Mouse (Mus musculus): ENCODE results near the gene Hacd3. TPM values are rescaled to one million over a fixed set of nuclear protein-coding genes. Genes with fewer than 3 reads are reported as not detected.
A peak's percentile ranks its signal among the peaks of the same experiment; 100 is the strongest.

Hacd3 gene
- total RNA-seq, 2 experiments from 2014 or later = 158 to 170 TPM

DNA sequence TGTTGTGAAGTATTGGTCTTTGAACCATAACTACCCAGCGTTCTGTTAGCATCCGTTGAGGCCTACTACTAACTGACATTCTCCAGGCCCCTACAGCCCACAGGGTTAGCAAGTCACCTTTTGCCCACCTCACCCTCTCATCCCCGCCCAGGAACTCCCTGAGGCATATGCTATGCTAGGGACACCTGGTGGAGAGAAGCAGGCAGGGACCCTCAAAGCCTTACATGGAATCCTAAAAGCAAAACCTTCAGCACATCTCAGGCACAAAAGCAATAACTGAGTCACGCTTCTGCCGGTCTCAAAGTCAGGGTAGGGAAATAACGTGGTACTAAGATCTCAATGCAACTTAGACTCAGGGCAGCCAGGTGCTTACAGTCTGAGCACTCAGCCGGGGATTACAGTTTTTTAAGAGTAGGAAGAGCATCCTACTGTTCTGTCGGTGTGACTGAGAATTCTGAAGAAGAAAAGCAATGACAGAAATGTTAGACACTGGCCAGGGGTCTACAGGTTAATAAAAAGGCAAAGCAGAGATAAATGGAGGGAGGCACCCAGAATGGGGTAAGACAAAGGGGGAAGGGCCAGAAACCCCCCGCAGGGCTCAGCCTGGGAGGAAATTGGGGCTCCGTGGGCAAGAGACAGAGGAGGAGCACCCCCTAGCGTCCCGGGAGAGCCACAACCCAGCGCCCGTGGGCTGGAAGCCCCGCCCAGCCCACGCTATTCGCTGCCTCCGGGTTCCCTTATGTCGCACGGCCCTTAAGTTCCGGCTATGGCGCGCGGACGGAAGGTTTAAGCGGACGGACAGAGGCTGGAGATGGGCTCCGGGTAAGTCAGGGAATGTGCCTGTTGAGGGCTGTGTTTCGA, 61.1 kb downstream of the Hacd3 start, which contains the start of gene Ints14:
Ints14 (plus strand) TSS at position 789 of the 861 bp plus-strand sequence.
- intact Hi-C loops (cut with DNase I) = loop anchor here (2.0 to 5.0 kb wide), 3 partner anchors 53 to 680 kb away; partner anchors contain the start of genes Dis3l and Tipin
- peak; percentile 94 to 96 for DNase-seq (ENCODE audit: extremely low spot score in 1 of 2, low spot score in 2 of 2)

- no peak for DNase-seq (ENCODE audit: extremely low spot score in 1 of 2, low spot score in 2 of 2)
- intact Hi-C loops (cut with DNase I) = no loop called here
Measured at GRCm38 (mm10) chr9:64957276-64957675, 64.2 kb downstream of the Hacd3 start.

GRCm38 (mm10) chr9:64956337-64956736, 65.2 kb downstream of the Hacd3 start:
- intact Hi-C loops (cut with DNase I) = no loop called here
- peak; percentile 40 to 53 for DNase-seq (ENCODE audit: extremely low spot score in 1 of 2, low spot score in 2 of 2)

DNA sequence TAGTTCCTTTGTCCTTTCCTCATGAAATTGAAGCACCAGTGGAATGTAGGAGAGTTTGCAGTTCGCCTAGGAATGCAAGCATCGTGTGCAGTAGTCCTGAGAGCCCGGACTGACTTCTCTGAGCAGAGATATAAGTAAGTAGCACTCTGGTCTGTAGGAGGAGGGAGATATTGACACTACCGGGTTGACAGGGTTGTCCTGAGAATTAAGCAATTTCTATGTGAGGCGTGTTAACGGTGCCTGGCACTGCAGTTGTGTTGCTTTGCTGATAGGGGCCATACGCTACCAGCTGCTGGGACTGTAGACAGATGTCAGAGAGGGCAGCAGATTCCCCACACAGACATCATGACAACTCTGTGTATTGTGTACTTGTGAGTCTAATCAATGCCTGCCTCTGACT, 68.3 kb downstream of the Hacd3 start:
- DNase-seq (ENCODE audit: extremely low spot score in 1 of 2, low spot score in 2 of 2) = no peak
- intact Hi-C loops (cut with DNase I) = no loop called here

DNA sequence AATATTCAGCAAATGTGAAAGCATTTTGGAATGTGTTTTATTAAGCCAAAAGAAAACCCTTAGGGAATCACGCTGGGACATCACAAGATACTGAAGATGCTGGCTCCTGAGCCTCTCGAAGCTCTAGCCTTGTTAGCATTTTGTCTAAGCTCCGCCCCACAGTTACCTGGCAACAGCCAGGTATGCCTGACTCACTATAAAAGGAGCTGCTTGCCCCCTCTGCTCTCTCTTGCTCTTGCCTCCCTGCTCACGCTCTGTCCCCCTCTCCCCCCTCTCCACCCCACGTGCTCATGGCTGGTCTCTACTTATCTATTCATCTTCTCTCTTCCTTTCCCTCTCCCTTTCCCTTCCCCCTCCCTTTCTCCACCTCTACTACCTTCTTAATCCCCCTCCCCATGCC, 69.4 kb downstream of the Hacd3 start:
- no peak for DNase-seq (ENCODE audit: extremely low spot score in 1 of 2, low spot score in 2 of 2)
- intact Hi-C loops (cut with DNase I) = no loop called here

DNA sequence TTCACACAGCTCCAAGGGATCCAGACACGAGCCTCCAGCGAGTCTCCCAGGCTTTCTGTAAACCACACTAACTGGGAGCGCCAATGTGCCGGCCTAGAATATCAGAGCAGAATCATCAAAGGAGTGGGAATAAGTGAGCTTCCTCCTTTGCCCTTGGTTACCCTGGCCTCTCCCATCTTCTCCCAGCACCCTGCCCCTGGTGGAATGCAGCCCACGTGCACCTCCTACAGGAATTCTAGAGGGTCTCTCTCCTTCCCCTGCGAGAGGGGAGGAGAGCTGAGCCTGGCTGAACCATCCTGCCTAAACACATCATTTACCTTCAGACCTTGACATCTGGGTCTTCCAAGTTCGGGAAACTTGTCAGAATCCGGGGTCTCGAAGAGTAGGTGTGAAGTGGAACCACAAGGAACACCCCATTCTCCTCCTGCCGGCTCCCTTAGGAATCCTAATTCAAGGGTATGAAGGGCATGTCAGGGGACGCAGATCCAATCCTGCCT, 70.3 kb downstream of the Hacd3 start, which contains the start of gene Slc24a1:
Slc24a1 (minus strand) TSS at position 447 of the 497 bp plus-strand sequence.
- no peak for DNase-seq (ENCODE audit: extremely low spot score in 1 of 2, low spot score in 2 of 2)
- intact Hi-C loops (cut with DNase I) = no loop called here

DNA sequence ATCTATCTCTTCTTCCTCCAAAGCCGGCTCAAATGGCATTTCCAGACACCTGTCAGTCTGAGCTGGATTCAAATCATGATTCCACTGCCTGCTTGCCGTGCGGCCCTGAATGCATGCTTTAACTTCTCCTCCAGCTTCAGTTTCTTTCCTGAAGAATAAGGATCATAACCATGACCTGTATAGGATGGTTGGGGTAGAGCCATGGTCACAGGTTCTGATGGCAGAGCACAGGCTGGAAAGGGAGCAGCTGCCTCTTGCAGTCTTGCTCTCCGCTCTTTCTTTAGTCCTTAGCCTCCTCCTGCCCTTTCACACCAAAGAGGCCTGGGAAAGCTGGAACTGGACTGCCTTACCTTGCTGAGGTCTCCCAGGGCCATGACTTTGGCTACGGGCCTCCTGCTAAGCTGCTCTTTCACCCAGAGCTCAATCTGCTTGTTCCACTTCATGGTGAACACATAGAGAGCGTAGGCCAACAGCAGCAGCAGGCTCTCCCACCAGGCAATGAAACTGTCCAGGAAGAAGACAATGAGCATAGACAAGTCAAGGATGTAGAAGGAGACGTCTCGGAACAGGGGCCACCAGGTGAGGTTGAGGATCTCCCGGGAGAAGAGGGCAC, 73.9 kb downstream of the Hacd3 start:
- no peak for DNase-seq (ENCODE audit: extremely low spot score in 1 of 2, low spot score in 2 of 2)
- intact Hi-C loops (cut with DNase I) = no loop called here

DNA sequence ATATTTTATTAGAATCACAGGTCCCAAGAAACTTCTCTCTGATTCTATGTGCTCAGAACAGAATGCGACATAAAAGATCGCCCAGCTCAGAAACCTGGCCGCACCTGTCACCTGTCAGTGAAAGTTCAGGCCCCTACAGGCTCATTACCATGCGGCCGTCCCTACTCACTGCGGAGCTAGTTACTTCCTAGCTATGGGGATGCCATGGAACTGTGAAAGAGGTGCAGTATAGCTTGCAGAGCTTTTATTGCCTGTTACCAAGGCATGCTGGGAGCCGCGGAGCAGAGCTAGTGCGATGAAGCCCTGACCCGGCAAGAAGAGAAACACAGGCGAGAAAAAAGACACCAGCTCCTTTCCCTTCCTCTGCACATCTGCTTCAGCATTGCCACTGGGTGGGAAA, 77.5 kb downstream of the Hacd3 start:
- intact Hi-C loops (cut with DNase I) = no loop called here
- DNase-seq (ENCODE audit: extremely low spot score in 1 of 2, low spot score in 2 of 2) = no peak

DNA sequence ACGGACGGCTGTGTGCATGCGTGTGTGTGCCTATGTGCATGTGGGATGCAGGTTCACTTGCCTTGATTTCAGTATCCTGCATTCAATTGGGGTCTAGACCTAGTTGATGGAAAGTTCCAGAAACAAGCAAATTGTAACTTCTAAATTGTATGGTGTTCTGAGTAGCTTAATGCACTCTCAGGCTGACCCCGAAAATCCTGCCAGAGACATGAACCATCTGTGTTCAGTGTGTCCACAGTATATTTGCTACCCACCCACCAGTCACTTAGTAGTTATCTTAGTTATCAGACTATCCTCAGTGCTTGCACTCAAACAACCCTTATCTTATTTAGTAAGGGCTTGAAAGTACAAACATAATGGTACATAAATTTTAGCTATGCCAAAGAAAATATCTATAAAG, 79.8 kb downstream of the Hacd3 start:
- DNase-seq (ENCODE audit: extremely low spot score in 1 of 2, low spot score in 2 of 2) = no peak
- intact Hi-C loops (cut with DNase I) = no loop called here

- intact Hi-C loops (cut with DNase I) = no loop called here
Measured at GRCm38 (mm10) chr9:64940731-64941346, 80.7 kb downstream of the Hacd3 start.

GRCm38 (mm10) chr9:64939790-64940189, 81.7 kb downstream of the Hacd3 start:
- intact Hi-C loops (cut with DNase I) = no loop called here
- DNase-seq (ENCODE audit: extremely low spot score in 1 of 2, low spot score in 2 of 2) = no peak

More at GRCm38 (mm10) chr9:64940731-64941346, 80.7 kb downstream of the Hacd3 start:
- DNase-seq (ENCODE audit: extremely low spot score in 1 of 2, low spot score in 2 of 2) = no peak

- intact Hi-C loops (cut with DNase I) = no loop called here
- DNase-seq (ENCODE audit: extremely low spot score in 1 of 2, low spot score in 2 of 2) = no peak
Measured at GRCm38 (mm10) chr9:64939281-64939680, 82.2 kb downstream of the Hacd3 start.

DNA sequence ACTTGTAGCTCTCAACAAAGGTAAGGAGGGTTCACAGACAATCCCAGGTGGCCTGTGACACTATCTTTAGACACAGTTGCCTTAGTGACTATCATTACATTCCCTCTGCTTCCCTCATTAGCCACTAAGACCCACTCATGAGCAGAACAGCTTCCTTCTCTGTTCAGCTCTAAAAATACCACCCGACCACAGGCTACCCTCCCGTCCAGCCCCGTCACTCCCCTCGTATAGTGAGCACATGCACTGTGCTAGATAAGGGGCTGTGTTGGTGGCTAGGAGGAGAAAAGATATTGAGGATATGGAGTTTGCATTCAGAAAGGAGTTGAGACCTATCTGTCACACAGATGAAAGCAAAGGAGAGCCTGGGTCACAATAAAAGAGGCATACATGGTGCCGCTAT, 83.0 kb downstream of the Hacd3 start:
- DNase-seq (ENCODE audit: extremely low spot score in 1 of 2, low spot score in 2 of 2) = no peak
- intact Hi-C loops (cut with DNase I) = no loop called here

DNA sequence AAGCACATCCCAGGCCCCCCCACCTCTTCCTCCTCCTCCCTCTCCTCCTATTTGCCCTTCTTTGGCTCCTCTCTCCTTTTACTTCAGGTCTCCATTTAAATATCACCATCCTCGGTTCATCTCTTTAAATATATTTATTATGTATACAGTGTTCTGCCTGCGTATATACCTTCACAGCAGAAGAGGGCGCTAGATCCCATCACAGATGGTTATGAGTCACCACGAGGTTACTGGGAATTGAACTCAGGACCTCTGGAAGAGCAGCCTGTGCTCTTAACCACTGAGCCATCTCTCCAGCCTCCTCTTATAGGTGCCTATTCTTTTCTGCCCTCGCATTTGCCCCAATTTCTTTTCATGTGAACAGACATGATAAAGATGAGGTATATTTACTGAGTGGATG, 84.0 kb downstream of the Hacd3 start:
- intact Hi-C loops (cut with DNase I) = no loop called here
- DNase-seq (ENCODE audit: extremely low spot score in 1 of 2, low spot score in 2 of 2) = no peak

Small RNAs within 50 kb of the gene (microRNA-seq; reads per million reads assigned to microRNA genes)
- gene Gm25640 = not detected

Other genes starting within 250 kb of the Hacd3 start
- gene Dennd4a, start 210.4 kb downstream of the Hacd3 start, total RNA-seq (2021) = 10 to 100 TPM; 53.3 to 56.7 TPM
- under 1 TPM in 1 of 2 experiments, not detected in 1; 0.21 TPM for gene Slc24a1, start 70.1 kb downstream of the Hacd3 start, total RNA-seq (2021)
- gene Ints14, start 60.8 kb downstream of the Hacd3 start, total RNA-seq (2021) = 10 to 100 TPM; 19.7 to 22.0 TPM
- 100 to 1,000 TPM; 128 to 131 TPM for gene Dpp8, start 10.7 kb upstream of the Hacd3 start, total RNA-seq (2021)
- gene Igdcc4, start 79.8 kb upstream of the Hacd3 start, total RNA-seq (2021) = 10 to 100 TPM; 25.5 to 29.2 TPM
- gene Igdcc3, start 119.5 kb upstream of the Hacd3 start, total RNA-seq (2021) = 1 to 10 TPM; 2.5 to 4.2 TPM
- gene Parp16, start 173.7 kb upstream of the Hacd3 start, total RNA-seq (2021) = 1 to 10 TPM; 4.1 to 4.6 TPM
- under 1 TPM; 0.08 to 0.09 TPM for gene Cilp, start 243.5 kb upstream of the Hacd3 start, total RNA-seq (2021)